Mouse (Mus musculus): Measurements from ENCODE around the gene 1810013L24Rik.
"Not testable (repeated sequence)": the region's sequence is repeated elsewhere in the genome, so short reads cannot be mapped to it uniquely, and the experiment has no call there.

Gene 1810013L24Rik

DNA sequence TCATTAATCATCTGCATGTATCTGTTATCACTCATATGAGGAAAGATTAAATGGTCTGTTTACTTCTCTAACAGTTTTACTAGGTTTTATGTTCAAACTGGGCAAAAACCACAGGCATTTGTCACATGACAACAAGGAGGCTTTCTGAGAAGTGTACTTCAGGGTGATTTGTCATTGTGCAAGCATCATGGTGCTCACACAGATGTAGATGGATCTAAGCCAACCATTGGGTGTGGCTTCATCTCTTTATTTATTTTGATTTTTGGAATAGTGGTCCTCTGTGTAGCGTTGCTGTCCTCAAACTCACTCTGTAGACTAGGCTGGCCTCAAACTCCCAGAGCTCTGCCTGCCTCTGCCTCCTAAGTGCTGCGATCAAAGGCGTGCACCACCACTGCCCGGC lies 65.4 kb downstream of the 1810013L24Rik start:
- DNase-seq (ENCODE audit: low read depth) = no peak

DNA sequence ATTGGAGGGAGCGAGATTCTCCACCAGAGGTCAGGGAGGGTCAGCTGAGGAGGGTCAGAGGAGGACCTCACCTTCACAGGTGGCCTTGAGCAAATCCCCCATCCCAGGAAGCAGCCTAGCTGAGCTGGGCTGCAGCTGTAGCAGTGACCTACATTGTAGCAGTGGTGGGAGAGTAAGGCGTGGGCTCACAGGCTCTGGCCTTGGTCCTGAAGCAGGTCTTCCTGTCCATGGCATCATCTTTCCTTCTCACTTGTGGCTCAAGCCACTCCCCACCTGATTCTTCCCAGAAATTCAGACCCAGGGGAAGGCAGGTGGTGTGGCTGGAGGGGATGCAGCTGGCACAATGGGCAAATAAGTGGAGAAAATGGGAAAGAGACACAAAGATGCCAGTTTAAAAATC lies 76.2 kb downstream of the 1810013L24Rik start:
- DNase-seq (ENCODE audit: low read depth) = not testable (repeated sequence)

Measured in naive thymus-derived CD4-positive, alpha-beta T cell, adult 2 months (primary cell).